Mouse (Mus musculus) spleen, adult 2 months (tissue): ENCODE results near the gene Efcab11.

Experiments used
- CTCF ChIP-seq: fragments of 200-500 bp; IDR thresholded peaks from 2 replicates; pipeline ENCODE4 v1.5.1; 2011; ENCODE audit warnings: mild to moderate bottlenecking, inconsistent platforms; ENCODE audit not compliant: insufficient read depth, insufficient read length, insufficient replicate concordance; ENCODE audit errors: extremely low read depth
- POLR2A ChIP-seq: fragments of 200-500 bp; IDR thresholded peaks from 2 replicates; pipeline ENCODE4 v1.6.1; 2011; ENCODE audit warnings: low read depth, low read length, inconsistent platforms

DNA sequence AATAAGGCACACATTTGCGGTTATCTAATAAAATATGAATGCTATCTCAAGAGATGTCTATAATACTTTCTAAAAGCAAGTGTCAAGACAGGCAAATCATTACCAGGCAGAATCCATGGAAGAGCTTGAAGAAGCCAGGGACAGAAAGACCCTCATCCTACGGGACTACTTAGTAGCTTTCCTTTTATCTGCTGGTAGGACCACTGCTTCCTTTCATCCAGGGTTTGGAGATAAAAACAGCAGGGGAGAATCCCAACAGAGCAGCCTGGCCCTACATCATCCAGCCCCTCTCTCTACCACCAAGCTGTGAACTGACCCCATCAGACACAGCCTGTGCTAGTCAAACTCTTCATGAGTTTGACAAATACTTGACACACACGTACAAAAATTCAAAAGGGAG is 103.8 kb downstream of the Efcab11 start:
- TF ChIP-seq CTCF (no peak), POLR2A (no peak)
